Mouse (Mus musculus) midbrain, embryonic 14.5 days (tissue): ENCODE results near the gene Hmgcs1. TPM values are rescaled to one million over a fixed set of nuclear protein-coding genes. Genes with fewer than 3 reads are reported as not detected.
"Not testable (repeated sequence)": the region's sequence is repeated elsewhere in the genome, so short reads cannot be mapped to it uniquely, and the experiment has no call there.

ENCODE experiments used
- ATAC-seq: fragments of 200-750 bp; cut with Nextera tagmentation; 2 replicates; pipeline ENCODE4 v1.8.0; 2017; ENCODE audit warnings: moderate number of reproducible peaks, moderate library complexity; ENCODE audit not compliant: low FRiP score, low TSS enrichment
- DNase-seq: peaks from one replicate; pipeline ENCODE4 v3.0.0-alpha.2; 2015
- H3K27ac ChIP-seq: fragments of 300-500 bp; sonication (generic); replicated peaks from 2 replicates; pipeline ENCODE4 v1.5.1; 2014; ENCODE audit warnings: mild to moderate bottlenecking, low read depth, low read length, moderate library complexity
- H3K27me3 ChIP-seq: fragments of 300-500 bp; sonication (generic); 2 replicates; pipeline ENCODE4 v1.6.1; 2014; ENCODE audit warnings: low read length, control low read depth, mixed read lengths; ENCODE audit not compliant: control insufficient read depth, insufficient read depth
- H3K36me3 ChIP-seq: fragments of 300-500 bp; sonication (generic); 2 replicates; pipeline ENCODE4 v1.6.1; 2014; ENCODE audit warnings: low read length, control low read depth; ENCODE audit not compliant: control insufficient read depth, insufficient read depth
- H3K4me1 ChIP-seq: fragments of 300-500 bp; sonication (generic); 2 replicates; pipeline ENCODE4 v1.6.1; 2014; ENCODE audit warnings: mild to moderate bottlenecking, antibody characterized with exemption, low read length, control low read depth; ENCODE audit not compliant: control insufficient read depth, insufficient read depth
- H3K4me2 ChIP-seq: fragments of 300-500 bp; sonication (generic); 2 replicates; pipeline ENCODE4 v1.6.1; 2014; ENCODE audit warnings: mild to moderate bottlenecking, low read length, moderate library complexity
- H3K4me3 ChIP-seq: fragments of 300-500 bp; sonication (generic); replicated peaks from 2 replicates; pipeline ENCODE4 v1.5.1; 2014; ENCODE audit warnings: low read depth, low read length
- H3K9ac ChIP-seq: fragments of 300-500 bp; sonication (generic); replicated peaks from 2 replicates; pipeline ENCODE4 v1.6.1; 2014; ENCODE audit warnings: mild to moderate bottlenecking, low read length, moderate library complexity
- H3K9me3 ChIP-seq: fragments of 300-500 bp; sonication (generic); 2 replicates; pipeline ENCODE4 v1.6.1; 2016; ENCODE audit warnings: low read length, control low read depth, mixed read lengths; ENCODE audit not compliant: control insufficient read depth
- WGBS: fragments of 180-500 bp; shearing (Covaris S2); extraction: QIAGEN DNeasy Blood & Tissue Kit; methylation state at CpG from one replicate; pipeline ENCODE4 v1.1.7; 2014; 5-methylcytosine and 5-hydroxymethylcytosine counted together
- polyA plus RNA-seq: library from polyadenylated mRNA; unstranded; fragments of >200 nt; fragmentation: Nextera tagmentation; extraction: Ambion mirVana; gene quantifications from 2 replicates; pipeline ENCODE4 v1.2.1, GENCODE M21; 2014

Gene Hmgcs1
- polyA plus RNA-seq, 1 experiment from 2014 or later = 511 TPM

DNA sequence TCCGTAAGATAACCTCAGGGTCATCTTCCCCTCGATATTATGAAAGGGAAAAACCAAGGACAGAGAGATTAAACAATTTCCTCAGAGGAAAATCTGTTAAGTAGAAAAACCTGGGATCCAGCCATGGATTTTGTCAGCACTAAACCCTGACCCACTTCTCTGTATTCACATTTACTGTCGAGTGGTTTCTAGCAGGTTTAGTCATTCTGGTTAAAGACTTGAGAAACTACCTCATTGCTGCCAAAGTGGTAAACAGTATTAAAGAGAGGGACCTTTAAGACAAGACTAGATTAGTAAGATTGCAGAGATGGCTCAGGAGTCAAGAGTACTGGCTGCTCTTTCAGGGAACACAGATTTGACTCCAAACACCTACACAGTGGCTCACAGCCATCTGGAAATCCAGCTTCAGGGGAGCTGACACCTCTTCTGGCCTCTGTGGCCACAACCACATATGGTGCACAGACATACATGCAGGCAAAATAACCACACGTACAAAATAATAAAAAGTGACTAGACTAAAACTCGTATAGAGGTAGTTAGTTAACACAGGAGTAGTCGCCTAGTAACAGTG is 33.2 kb upstream of the Hmgcs1 start:
- H3K4me3 ChIP-seq = no peak overlapping the region
- H3K27ac ChIP-seq = no peak overlapping the region
- ATAC-seq (no peak), DNase-seq (no peak)
- H3K9ac ChIP-seq = no peak overlapping the region
- no peak overlapping the region for H3K4me2 ChIP-seq
- WGBS = 88% methylated on average over 6 of the region's 6 CpGs
- no peaks in the 10 kb centered on the region for H3K4me1 ChIP-seq
- no peaks in the 10 kb centered on the region for H3K9me3 ChIP-seq
- H3K36me3 ChIP-seq = no peaks in the 10 kb centered on the region
- no peaks in the 10 kb centered on the region for H3K27me3 ChIP-seq

DNA sequence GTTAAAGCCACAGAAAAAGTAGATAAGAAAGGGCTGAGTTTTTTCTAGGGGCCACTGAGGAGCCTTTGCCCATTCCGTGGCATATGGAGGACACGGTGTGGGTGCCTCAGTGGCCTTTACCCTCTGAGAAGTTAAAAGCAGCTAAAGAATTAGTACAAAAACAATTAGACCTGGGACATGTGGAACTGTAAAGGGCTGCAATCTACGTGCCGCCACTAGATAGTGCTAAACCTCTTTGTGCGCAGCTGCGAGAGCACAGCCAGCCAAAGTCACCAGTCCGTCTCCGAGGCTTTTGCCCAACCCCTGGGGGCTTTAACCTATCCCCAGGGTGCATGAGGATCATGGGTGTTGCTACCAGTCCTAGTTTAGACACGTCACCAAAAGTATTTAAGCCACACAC is 28.8 kb upstream of the Hmgcs1 start:
- H3K9ac ChIP-seq, H3K9me3 ChIP-seq, H3K36me3 ChIP-seq, H3K27ac ChIP-seq, H3K4me1 ChIP-seq, H3K27me3 ChIP-seq, H3K4me3 ChIP-seq, ATAC-seq, DNase-seq, H3K4me2 ChIP-seq: not testable (repeated sequence)
- 55% methylated on average over 4 of the region's 9 CpGs for WGBS

DNA sequence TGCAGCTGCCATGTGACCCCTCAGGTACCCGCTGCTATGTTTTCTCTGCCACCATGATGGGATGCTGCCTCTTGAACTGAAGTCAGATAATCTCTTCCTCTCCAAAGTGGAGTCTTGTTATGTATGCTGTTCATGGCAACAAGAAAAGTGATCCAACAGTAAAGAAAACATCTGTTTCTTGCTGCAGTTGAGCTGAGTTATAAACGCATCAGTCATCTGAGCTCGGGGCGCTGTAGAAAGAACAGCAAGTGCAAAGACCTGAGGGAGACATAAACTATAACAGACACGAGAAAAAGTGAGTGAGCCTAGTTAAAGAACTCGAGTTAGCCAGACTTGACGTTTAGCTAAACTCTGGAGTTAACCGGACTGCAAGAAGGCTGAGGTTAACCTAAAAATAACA is 11.4 kb upstream of the Hmgcs1 start:
- H3K36me3 ChIP-seq = no peaks in the 10 kb centered on the region
- no peak for DNase-seq
- no peak overlapping the region for H3K27ac ChIP-seq
- no peaks in the 10 kb centered on the region for H3K4me1 ChIP-seq
- no peaks in the 10 kb centered on the region for H3K27me3 ChIP-seq
- no peak overlapping the region for H3K9ac ChIP-seq
- no peak for ATAC-seq
- H3K9me3 ChIP-seq = no peaks in the 10 kb centered on the region
- H3K4me2 ChIP-seq = no peak overlapping the region
- 93% methylated on average over 8 of the region's 8 CpGs for WGBS
- H3K4me3 ChIP-seq = no peak overlapping the region

DNA sequence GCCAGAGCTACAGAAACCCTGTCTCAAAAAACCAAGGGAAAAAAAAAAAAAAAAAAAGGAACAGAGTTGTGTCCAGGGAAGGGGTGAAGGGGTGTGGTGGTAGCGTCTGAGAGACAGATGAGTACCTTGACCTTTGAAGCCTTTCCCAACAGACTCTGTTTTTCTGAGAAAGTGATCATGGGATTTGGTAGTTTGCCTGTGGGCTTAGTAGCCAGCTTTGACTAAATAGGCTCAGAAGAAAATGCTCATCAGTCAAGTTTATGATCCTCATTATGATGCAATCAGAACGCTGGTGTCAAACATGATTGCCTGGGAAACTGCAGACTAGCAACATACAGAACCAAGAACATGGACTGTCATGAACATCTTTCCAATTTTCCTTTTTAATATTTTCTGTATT is 10.5 kb upstream of the Hmgcs1 start:
- Histone ChIP-seq H3K4me1 (no peaks in the 10 kb centered on the region), H3K36me3 (no peaks in the 10 kb centered on the region), H3K27me3 (no peaks in the 10 kb centered on the region), H3K4me2 (no peak overlapping the region), H3K27ac (no peak overlapping the region), H3K9me3 (no peaks in the 10 kb centered on the region), H3K9ac (no peak overlapping the region), H3K4me3 (no peak overlapping the region)
- ATAC-seq (no peak), DNase-seq (no peak)
- 78% methylated on average over 2 of the region's 2 CpGs for WGBS

DNA sequence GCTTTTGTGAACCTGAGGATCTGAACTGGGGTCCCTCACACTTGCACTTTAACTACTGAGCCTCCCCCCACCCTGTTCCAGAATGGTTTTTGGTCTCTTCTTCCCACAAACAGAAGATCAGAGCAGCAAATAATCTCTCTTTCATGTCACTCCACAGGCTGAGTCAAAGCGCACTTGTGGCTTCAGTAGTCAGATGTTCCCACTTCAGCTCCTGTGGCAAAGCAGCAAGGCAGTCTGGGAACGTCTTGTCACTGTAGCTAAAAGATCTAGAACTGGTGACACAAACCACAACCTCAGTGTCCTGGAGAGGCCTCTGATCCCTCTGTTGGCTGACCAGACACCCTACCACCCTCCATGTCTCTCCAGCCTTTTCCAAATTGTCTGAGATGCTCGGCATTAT is 9.0 kb upstream of the Hmgcs1 start:
- WGBS = 75% methylated on average over 3 of the region's 3 CpGs
- H3K27me3 ChIP-seq = no peaks in the 10 kb centered on the region
- H3K27ac ChIP-seq = no peak overlapping the region
- H3K36me3 ChIP-seq = no peaks in the 10 kb centered on the region
- no peak overlapping the region for H3K9ac ChIP-seq
- ATAC-seq (no peak), DNase-seq (no peak)
- no peaks in the 10 kb centered on the region for H3K4me1 ChIP-seq
- H3K9me3 ChIP-seq = no peaks in the 10 kb centered on the region
- no peak overlapping the region for H3K4me3 ChIP-seq
- no peak overlapping the region for H3K4me2 ChIP-seq

DNA sequence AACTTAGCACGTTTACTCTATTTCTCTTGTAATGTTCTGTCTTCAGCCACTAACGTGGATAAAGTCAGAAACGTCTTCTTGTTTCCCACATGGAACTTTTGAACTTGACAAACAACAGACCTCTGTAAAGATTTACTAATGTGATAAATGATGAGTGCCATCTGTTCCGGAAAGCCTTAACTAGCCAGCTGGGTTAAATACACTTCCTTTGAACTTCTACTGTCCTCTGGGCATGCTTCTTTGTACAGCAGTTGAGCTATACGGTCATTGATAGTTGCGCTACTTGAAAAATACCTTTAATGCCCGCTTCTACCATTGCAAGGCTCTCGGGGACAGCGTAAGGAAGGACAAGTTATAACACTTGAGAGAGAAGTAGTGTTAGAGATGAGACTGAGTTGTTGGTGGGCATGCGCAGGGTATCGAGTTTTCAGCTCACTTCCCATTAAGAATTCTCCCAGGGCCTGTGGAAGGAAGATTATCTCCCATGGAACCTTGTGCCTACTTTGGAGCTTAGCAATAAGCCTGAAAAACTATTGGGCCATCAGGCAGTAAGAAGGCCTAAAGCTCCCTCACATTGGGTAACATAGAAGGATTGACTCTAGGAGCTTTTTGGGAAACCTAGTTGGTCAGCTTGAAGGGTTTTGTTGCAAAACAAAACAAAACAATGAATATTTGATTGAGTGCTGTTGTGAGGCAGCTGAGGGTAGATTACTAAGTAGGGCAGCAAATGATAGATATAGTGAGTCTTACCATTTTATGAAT is 5.6 kb upstream of the Hmgcs1 start:
- ATAC-seq (no peak), DNase-seq (no peak)
- Histone ChIP-seq H3K9me3 (no peaks in the 10 kb centered on the region), H3K4me1 (peaks cover 9% of the 10 kb centered on the region), H3K4me3 (no peak overlapping the region), H3K27me3 (no peaks in the 10 kb centered on the region), H3K4me2 (no peak overlapping the region), H3K27ac (no peak overlapping the region), H3K9ac (no peak overlapping the region), H3K36me3 (no peaks in the 10 kb centered on the region)
- WGBS = 88% methylated on average over 11 of the region's 11 CpGs

DNA sequence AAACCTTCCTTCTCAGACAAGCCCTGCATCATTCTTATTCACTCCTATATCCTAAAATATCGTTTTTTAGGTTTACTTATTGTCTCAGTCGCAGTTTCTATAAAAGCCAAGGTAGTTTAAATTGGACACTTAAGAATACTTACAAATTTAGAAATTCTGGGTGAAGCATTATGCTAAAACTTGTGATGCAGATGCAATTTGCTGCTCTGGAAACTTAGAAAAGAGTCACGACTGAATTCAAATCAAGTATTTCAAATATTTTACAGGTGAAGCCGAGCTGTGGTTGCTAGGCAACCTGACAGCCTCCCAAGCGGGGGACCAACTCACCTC is 505 bp upstream of the Hmgcs1 start:
- no peak for ATAC-seq
- H3K9ac ChIP-seq = no peak overlapping the region

DNA sequence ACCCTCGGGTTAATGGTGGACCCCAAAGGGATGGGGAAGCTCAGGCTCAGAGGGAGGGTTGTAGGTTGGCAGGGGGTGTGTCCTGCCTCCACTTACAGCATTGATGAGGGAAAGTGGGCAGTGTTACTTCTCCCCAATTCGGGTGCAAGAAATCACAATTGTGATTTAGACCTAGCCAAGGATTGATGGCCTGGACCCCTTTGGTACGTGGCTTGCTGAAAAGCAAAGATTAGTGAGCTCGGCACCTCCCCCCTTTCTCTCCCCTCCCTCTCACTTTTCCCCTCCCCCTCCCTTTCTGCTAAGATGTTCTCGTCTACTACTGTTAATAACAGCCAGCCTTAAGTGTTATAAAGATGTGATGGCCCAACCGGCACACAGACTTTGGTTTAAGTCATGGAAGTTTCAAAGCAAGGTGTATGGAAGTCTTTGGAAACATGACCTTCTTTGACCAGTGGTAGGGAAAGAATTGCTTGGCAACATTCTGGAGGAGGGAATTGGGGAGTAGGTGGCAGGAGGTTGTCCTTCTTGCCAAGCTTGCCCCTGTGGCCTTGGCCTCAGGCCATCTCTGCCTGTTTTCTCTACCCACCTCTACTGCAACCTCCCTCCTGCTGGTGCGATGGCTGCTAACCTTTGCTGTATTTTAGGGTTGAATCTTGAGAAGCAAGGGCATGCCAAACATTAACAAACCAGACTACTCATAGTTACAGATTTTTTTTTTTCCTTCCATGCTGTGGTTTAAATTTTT is 869 bp downstream of the Hmgcs1 start:
- ATAC-seq (no peak), DNase-seq (peak; percentile 55)
- Histone ChIP-seq H3K27me3 (no peaks in the 10 kb centered on the region), H3K27ac (peak overlapping the region; percentile 98), H3K9me3 (no peaks in the 10 kb centered on the region), H3K9ac (peak overlapping the region; percentile 95), H3K4me3 (peak overlapping the region; percentile 96), H3K4me2 (peak overlapping the region; percentile 81), H3K36me3 (0 out of 2 replicates have a peak, but pooled peaks cover 12% of the 10 kb centered on the region), H3K4me1 (peaks cover 45% of the 10 kb centered on the region)
- 3% methylated on average over 7 of the region's 7 CpGs for WGBS

More for the DNA sequence above, 505 bp upstream of the Hmgcs1 start:
- Histone ChIP-seq H3K27ac (peak overlapping the region; percentile 81; the same call in 1 of the 2 replicates), H3K4me3 (peak overlapping the region; percentile 37), H3K4me2 (peak overlapping the region; percentile 57), H3K27me3 (no peaks in the 10 kb centered on the region), H3K4me1 (peaks cover 36% of the 10 kb centered on the region), H3K36me3 (0 out of 2 replicates have a peak, but pooled peaks cover 4% of the 10 kb centered on the region), H3K9me3 (no peaks in the 10 kb centered on the region)
- WGBS = 8% methylated on average over 5 of the region's 5 CpGs
- no peak for DNase-seq
